Mouse (Mus musculus): Measurements from ENCODE around the gene Hist2h2ab. TPM values are rescaled to one million over a fixed set of nuclear protein-coding genes. Genes with fewer than 3 reads are reported as not detected.

Gene Hist2h2ab
- total and polyA plus RNA-seq, 3 experiments: 0.72 to 234 TPM; not detected in 1

DNA sequence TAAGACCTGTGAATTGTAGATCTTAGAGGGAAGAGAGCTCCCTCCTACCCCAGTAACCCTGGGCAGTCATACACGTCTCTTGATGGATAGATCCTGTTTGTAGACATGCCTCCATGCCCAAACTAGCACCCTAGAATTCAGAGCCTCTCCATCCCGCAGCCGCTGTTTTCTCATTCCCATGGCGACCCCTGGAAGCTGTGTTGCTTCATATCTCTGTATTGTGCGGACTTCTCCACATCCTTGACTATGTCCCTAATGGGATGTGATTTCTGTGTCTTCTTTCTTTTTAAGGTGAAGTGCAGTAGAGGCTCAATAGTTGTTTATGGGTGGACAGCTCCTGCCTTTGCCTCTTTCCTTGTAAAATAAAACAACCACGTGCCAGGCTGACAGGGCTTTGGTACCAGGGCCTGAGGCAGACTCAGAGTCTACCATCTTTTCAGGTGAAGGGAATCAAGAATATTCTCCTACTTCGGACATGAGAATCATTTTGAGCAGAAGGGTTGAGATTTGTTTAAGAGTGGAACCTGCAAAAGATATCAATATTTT is 44.8 kb downstream of the Hist2h2ab start:
- peaks cover 0 to 32% of the 10 kb centered on the region in 2 experiments; a peak in 2 of 4 replicates for H3K4me1 ChIP-seq (ENCODE audit: control insufficient read depth in 1 of 2, insufficient read depth in 2 of 2, low read length in 2 of 2)
- peaks cover 0 to 44% of the 10 kb centered on the region in 2 experiments; a peak in 2 of 4 replicates for H3K36me3 ChIP-seq (ENCODE audit: control insufficient read depth in 1 of 2, insufficient read depth in 2 of 2, low read length in 2 of 2)
- H3K27me3 ChIP-seq (ENCODE audit: control insufficient read depth in 1 of 2, insufficient read depth in 2 of 2, low read length in 2 of 2): no peaks in the 10 kb centered on the region
- H3K9ac ChIP-seq (ENCODE audit: control insufficient read depth, low read depth, low read length, poor library complexity, severe bottlenecking): peak overlapping the region; percentile 92
- H3K27ac ChIP-seq (ENCODE audit: control insufficient read depth, low read depth, low read length): peak overlapping the region; percentile 99
- TF ChIP-seq SIN3A (IDR thresholded peaks at IDR 0.05; ENCODE audit: low read length) (no peak), UBTF (IDR thresholded peaks at IDR 0.05; ENCODE audit: borderline replicate concordance, insufficient read depth, low read depth, low read length) (no peak), CHD1 (IDR thresholded peaks at IDR 0.05; ENCODE audit: low read depth, low read length) (no peak), USF1 (IDR thresholded peaks at IDR 0.05; ENCODE audit: low read depth, low read length) (no peak), RAD21 (IDR thresholded peaks at IDR 0.05; ENCODE audit: low read depth, low read length) (no peak), ZC3H11A (IDR thresholded peaks at IDR 0.05; ENCODE audit: low read depth, low read length) (no peak), EP300 (IDR thresholded peaks at IDR 0.05; ENCODE audit: low read depth in 1 of 2, low read length in 2 of 2) (no peak), MYB (IDR thresholded peaks at IDR 0.05; ENCODE audit: low read depth, low read length) (no peak), ETS1 (IDR thresholded peaks at IDR 0.05; ENCODE audit: low read depth, low read length) (no peak), CHD2 (IDR thresholded peaks at IDR 0.05; ENCODE audit: low read length) (no peak), ZMIZ1 (IDR thresholded peaks at IDR 0.05; ENCODE audit: low read depth, low read length) (no peak), MAFK (IDR thresholded peaks at IDR 0.05; ENCODE audit: borderline replicate concordance, low read depth, low read length) (no peak), POLR2A (IDR thresholded peaks at IDR 0.05; ENCODE audit: control insufficient read depth in 1 of 2, insufficient read depth in 1 of 2, low read depth in 1 of 2, low read length in 2 of 2, poor library complexity in 1 of 2) (no peak), MEF2A (IDR thresholded peaks at IDR 0.05; ENCODE audit: extremely low read depth, insufficient replicate concordance, low read depth, low read length, poor library complexity, severe bottlenecking) (no peak)
- H3K9me3 ChIP-seq (replicated peaks; ENCODE audit: insufficient read depth, low read length): no peaks in the 10 kb centered on the region
- H3K4me3 ChIP-seq (ENCODE audit: control insufficient read depth in 1 of 2, insufficient read depth in 1 of 2, low read depth in 2 of 2, low read length in 2 of 2): peak overlapping the region; percentile 10 to 75
- H3K79me2 ChIP-seq (ENCODE audit: control insufficient read depth, insufficient read depth, low read length, poor library complexity): peaks cover 8% of the 10 kb centered on the region; the same call in 1 of the 2 replicates
- peak; percentile 86 for DNase-seq (ENCODE audit: low read depth, low spot score)

DNA sequence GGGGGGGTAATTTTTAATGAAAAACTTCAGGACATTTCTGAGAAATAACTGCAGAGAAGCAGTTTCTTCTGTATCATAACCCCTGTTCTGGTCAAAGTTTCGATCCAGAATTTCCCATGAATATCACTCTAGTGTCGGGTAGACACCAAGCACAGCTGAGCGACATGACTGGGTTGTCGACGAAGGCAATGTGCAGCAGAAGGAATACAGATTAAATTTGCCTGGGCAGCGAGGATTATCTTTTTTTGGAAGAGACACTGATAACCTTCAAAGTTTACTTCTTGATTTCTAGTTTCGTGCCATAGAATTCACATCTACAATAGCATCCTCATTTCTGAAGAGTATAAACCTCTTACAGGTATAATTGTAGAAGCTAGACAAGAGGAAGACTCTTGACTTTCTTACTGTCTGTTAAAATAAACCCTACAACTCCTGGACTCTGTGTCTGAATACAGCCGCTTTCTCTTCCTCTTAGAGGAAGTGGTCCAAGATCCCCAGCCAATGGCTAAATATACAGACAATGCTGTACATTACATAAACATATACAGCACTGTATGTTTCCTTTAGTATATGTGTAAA is 46.6 kb downstream of the Hist2h2ab start:
- Histone ChIP-seq H3K4me1 (ENCODE audit: control insufficient read depth in 1 of 2, insufficient read depth in 2 of 2, low read length in 2 of 2) (peaks cover 0 to 24% of the 10 kb centered on the region in 2 experiments; a peak in 2 of 4 replicates), H3K9ac (ENCODE audit: control insufficient read depth, low read depth, low read length, poor library complexity, severe bottlenecking) (peak overlapping the region; percentile 50), H3K27me3 (ENCODE audit: control insufficient read depth in 1 of 2, insufficient read depth in 2 of 2, low read length in 2 of 2) (no peaks in the 10 kb centered on the region), H3K36me3 (ENCODE audit: control insufficient read depth in 1 of 2, insufficient read depth in 2 of 2, low read length in 2 of 2) (peaks cover 0 to 37% of the 10 kb centered on the region in 2 experiments; a peak in 2 of 4 replicates), H3K9me3 (replicated peaks; ENCODE audit: insufficient read depth, low read length) (no peaks in the 10 kb centered on the region), H3K4me3 (ENCODE audit: control insufficient read depth in 1 of 2, insufficient read depth in 1 of 2, low read depth in 2 of 2, low read length in 2 of 2) (no peak overlapping the region), H3K79me2 (ENCODE audit: control insufficient read depth, insufficient read depth, low read length, poor library complexity) (peaks cover 8% of the 10 kb centered on the region; the same call in 1 of the 2 replicates), H3K27ac (ENCODE audit: control insufficient read depth, low read depth, low read length) (peak overlapping the region; percentile 61)
- TF ChIP-seq MAZ (IDR thresholded peaks at IDR 0.05; ENCODE audit: low read depth, low read length) (no peak), NRF1 (IDR thresholded peaks at IDR 0.05; ENCODE audit: insufficient read depth, low read depth, low read length, poor library complexity, severe bottlenecking) (no peak), RCOR1 (IDR thresholded peaks at IDR 0.05; ENCODE audit: low read depth, low read length) (no peak), USF1 (IDR thresholded peaks at IDR 0.05; ENCODE audit: low read depth, low read length) (no peak), MYC (IDR thresholded peaks at IDR 0.05; ENCODE audit: low read depth, low read length) (no peak), TAL1 (IDR thresholded peaks at IDR 0.05; ENCODE audit: low read length) (peak; percentile 90), E2F4 (IDR thresholded peaks at IDR 0.05; ENCODE audit: borderline replicate concordance, low read depth, low read length) (no peak)
- peak; percentile 87 for DNase-seq (ENCODE audit: low read depth, low spot score)

Data from MEL (cell line).